Mouse (Mus musculus) lung, postnatal 36 days (tissue): ENCODE results near the gene Arhgap29.
A peak's percentile ranks its signal among the peaks of the same experiment; 100 is the strongest.

ENCODE experiments used
- DNase-seq: peaks from one replicate; pipeline ENCODE4 v3.0.0; 2022; ENCODE audit warnings: mixed read lengths

The Arhgap29 gene

DNA sequence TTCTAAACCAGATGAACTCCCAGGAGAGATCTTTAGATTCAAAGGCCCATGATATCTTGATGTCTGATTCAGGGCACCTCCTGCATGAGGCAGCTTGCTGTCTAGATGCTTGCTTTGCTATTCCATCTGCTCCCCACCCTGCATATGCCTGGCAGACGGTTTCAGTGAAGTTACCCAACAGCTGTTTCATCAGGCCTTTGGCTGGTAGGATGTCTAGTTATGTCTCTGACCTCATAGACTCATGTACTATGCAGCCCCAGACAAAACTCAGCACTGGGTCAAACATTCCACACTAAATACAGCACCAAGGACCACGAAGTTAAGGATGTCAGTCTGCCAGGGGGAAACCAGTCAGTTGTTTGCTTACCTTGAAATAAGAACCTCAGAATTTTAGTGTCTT, 6.4 kb upstream of the Arhgap29 start:
- no peak for DNase-seq

DNA sequence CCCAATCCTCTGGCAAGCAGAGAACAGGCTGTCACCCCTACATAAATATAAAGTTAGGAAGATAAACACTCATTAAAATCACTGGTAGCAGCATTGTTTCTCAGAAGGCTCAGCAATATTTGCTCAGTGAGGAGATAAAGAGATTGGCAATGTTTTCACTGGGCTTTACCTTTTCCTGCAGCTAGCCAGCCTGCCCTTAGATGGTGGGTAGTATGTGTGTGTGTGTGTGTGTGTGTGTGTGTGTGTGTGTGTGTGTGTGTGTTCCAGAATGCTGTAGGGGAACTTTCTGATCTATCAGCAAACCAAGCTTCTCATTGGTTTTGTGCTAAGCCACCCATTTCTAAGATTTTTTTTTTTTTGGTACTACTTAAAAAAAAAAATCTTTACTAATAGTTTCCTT, 5.6 kb upstream of the Arhgap29 start:
- DNase-seq = no peak

DNA sequence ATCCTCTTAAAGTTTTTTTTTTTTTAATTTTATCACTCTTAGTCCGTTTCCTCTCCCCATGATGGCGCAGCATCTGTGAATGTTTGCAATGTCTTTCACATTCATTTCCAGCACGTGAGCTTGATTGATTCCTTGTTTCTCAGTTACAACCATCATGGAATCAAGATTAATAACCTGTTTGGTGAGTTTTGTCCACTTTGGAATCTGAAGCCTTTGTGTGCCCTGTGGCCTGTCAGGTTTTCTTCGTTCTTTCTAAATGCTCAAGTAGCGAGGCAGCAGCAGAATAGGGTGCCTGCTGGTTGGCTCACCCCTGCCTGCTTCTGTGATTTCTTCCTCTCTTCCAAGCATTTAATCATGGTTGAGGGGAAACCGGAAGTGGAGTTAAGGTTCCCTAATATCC, 2.2 kb upstream of the Arhgap29 start:
- DNase-seq = peak; percentile 47

DNA sequence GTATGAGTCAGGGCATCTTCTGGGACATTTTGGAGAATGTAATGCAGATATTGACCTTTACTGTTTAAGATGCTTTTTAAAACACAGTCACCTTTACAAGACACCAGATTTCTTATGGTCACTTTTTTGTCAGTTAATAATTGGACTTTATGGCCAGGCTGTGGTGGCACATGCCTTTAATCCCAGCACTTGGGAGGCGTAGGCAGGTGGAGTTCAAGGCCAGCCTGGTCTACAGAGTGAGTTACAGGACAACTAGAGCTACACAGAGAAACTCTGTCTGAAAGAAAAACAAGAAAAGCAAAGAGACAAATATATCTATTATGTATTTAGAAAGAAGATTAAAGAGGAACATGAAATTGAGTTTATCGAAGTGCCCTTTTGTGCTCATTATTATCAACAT, 1.2 kb upstream of the Arhgap29 start:
- no peak for DNase-seq

DNA sequence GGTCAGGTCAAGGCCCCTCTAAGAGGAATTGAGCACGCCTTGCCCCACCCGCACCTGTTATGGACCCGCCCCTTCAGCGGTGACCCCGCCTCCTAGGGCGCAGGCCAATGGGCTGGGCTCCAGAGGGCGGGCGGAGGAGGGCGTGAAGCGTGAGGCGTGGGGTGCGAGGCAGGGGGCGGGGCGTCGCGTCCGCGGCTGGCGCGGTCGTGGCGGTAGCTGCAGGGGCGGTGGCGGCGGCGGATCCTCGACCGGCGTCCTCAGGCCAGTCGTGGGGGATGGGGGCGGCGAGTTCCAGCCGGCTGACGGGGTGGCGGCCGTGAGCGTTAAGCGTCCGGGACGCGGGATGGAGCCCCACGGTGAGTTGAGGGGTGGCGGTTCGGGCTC, 700 bp downstream of the Arhgap29 start:
- peak; percentile 94 for DNase-seq

DNA sequence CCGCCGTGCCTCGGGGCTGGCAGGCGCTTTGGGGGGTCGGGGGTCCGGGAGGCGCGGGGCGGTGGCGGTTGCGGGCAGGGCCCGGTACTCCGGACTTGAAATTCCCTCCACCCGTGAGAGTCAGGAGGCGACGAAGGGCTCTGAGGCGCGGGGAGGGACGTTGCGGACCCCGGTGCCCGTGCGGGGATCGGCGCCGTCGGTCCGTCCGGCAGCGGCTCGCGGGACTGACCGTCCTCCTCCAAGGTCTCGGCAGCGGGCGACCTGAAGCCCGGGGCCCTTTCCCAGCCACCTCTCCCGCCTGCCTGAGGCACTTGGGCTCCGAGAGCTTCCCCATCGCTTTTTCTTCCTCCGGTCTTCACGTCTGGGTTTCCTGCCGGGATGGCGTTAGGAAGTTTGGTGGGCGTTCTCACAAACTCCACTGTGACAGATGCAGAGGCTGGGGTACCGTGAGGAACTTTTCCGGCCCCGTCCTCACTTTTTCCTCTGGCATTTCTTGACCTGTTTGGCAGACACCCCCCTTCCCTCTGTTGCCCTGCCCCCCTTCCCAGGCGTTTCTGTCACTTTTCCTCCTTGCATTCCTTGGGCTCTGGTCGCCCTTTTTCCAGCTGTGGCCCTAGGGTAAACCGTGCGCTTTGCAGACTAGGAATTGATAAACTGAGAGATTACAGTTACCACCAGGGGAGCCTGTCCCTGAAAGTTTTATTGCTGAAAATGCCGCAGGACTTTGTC, 1.3 kb downstream of the Arhgap29 start:
- peak; percentile 50 for DNase-seq

DNA sequence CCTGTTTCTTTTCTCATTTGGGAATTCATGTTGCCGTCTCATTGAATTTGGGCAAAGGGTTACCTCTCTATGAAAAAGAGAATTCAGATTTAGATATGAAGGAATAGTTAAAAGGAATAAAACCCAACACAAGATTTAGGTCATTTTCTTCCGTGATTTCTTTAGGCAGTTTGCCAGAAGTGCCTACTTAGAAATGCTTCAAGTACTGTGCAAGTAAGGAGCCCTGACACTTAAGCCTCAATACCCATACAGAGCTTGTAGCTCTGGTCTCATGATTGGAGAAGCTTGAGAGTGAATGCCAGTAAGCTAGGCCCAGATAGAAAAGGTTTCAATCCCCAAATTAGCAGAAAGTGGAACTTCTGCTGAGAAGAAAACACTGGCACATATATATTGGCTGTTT, 2.1 kb downstream of the Arhgap29 start:
- peak; percentile 77 for DNase-seq

DNA sequence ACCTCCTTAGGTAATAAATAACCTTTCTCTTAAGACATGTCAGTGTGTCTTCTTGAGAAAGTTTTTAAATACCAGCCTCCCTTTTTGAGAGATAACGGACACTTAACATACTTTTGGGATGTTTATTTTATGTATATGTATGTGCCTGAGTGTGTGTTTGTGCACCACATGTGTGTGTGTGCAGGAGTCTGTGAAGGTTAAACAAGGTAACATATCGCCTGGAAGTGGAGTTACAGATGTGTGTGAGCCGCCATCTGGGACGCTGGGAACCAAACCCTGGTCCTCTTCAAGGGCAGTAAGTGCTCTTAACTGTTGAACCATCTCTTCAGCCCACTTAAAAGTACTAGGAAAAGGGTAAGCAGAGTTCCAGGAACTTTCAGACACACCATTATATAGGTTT, 3.2 kb downstream of the Arhgap29 start:
- no peak for DNase-seq

DNA sequence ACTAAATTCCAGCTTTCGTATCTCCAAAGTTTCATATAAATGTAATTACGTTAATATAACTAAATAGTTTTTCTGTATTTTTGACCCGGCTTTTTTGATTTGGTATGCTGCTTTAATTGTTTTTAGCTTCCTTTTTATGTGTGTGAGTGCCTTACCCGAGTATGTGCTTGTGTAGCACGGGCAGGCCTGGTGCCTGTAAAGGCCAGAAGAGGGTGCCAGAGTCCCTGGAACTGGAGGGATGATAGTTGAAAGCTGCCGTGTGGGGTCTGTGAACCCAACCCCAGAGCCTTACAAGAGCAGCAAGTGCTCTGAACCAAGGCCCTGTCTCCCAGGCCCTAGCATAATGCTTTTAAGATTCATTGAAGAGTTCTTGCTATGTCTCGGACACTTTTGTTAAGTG, 4.4 kb downstream of the Arhgap29 start:
- no peak for DNase-seq

DNA sequence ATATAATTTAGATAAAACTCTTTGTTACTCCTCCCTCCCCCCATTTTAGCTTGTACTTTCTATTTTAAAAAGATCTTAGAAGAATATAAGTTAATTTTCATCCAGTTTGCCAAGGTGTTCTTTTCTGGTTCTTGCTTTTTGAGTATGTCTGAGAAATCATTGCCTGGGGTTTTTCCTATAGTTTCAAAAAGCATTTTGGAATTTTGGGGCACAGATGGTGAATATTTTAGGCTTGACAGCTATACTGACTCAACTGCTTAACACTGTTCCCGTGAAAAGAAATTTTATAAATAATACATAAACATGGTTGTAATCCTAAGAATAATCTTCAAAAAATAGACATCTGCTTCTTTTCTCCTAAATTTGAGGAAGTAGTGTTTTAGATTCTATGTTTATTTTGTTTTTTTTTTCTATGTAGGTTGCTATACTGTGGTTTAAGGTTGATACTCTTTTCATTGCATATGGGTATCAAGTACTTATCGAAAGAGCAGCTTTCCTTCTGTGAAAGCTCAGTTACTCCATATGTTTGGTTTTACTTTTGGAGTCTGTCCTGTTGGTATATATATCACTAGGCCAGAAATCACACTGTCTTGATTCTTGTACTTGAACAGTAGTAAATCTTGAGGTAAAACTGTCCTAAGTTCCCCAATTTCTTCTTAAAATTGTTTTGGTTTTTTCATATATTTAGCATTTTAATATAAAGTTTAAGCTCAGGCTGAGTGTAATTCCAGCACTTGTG, 5.4 kb downstream of the Arhgap29 start:
- DNase-seq = no peak

DNA sequence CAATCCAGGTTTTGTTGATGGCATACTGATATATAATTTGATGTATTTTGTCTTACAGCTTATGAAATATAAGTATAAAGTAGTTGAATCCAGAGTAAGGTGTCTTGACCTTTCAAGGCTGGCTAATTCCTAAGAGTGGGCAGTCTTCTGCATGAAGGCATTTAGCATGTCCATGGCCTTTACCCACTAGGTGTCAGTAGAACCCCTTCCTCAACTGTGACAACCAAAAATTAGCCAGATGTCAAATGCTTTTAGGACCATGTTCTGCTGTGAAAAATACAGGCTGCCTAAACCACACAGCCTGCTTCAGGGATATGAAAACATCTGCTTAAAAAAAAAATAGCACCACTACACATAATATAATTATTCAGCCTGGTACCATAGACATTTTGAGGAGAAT, 11.8 kb downstream of the Arhgap29 start:
- peak; percentile 80 for DNase-seq

DNA sequence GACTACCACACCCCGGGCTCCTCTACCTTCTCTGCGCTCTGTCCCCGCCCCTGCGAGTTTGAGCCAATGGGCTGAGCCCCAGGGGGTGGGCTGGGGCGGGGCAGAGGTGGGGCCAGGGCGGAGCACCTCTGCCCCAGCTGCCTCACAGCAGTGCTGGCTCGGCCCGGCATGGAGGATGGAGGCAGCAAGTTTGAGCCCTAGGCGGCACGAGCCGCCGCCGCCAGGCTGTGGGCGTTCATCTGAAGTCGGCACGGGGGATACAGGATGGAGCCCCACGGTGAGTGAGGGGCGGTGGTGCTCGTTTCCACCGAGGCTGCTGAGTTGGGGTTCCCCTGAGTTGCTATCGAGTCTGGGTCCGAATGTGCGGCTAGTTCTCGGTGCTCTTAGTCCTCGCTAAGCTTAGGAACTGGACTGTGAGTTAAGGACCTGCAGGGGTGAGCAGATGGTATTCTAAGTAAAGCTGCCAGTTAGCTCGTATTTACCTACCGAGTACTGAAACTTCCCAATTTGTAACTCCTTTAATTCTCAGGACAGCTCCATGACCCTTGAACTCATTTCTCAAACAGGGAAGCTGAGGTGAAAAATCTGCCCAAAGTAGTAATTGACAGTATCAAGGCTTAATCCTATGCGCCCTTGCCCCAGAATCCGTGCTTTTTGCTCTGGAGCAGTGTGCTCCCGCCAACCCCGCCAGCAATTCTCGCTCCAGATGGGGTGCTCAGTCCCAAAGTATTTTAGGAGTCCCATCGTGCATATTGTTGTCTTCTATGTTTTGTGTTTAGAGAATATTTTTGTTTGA, 15.5 kb downstream of the Arhgap29 start:
- peak; percentile 95 for DNase-seq

DNA sequence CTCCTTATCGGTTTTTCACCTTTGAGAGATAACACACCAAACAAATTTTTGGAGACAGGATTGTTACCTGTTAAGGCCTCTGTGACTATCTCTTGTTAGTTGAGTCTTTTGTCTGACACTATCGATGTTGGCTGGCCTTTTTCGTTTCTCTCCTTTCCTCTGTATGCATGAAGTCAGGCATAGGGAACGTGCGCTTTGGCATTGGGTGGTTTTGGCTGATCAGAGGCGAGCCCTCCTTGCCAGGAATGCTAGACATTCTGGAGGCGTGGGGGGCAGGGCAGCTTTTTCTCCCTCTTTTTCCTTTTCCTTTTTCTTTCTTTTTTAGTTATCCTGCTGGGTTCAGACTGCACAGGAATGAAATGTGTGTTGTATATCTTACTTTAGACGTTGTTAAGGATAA, 16.3 kb downstream of the Arhgap29 start:
- DNase-seq = peak; percentile 80

DNA sequence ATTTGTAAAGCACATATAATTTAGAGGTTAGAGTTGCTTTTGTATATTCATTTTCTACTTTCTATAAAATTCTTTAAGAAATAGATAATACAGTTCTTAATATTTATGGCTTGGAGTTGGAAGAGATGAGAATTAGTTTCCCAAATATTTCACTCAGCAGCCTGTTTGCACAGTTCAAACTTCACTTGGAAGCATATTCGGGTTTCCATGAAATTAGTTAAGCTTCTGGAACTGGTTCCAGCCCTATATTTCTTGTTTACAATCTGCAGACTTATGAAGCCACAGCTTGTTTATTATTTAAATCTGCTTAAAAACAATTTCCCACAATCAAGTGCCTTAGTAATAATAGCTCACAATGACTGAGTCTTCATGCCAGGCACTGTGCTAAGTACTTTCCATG, 17.1 kb downstream of the Arhgap29 start:
- DNase-seq = no peak

DNA sequence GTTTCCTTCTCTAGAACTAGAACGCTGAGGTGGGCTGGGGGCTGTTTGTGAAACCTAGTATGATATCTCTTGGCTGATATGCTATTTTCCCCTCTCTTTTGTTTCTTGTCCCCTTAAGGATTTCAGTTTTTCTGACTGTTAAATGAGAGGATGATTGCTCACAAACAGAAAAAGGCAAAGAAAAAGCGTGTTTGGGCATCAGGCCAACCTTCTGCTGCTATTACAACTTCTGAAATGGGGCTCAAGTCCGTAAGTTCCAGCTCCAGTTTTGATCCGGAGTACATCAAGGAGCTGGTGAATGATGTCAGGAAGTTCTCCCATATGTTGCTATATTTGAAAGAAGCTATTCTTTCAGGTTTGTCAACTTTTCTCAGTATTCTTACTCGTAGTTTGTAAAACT, 21.4 kb downstream of the Arhgap29 start:
- peak; percentile 49 for DNase-seq

DNA sequence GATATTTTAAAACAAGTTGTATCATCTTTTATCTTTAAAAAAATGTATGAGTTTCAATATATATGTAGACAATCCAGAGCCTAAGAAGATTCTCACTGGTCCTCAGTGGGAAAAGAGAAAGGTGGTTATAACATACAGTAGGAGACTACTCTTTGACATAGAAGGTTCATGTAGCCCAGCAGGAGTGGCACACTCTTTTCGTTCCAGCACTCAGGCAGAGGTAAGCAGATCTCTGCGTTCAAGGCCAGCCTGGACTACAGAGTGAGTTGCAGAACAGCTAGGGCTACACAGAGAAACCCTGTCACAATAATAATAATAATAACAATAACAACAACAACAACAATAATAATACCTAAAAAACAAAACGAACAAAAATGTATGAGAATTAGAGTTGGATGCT, 23.0 kb downstream of the Arhgap29 start:
- DNase-seq = no peak

DNA sequence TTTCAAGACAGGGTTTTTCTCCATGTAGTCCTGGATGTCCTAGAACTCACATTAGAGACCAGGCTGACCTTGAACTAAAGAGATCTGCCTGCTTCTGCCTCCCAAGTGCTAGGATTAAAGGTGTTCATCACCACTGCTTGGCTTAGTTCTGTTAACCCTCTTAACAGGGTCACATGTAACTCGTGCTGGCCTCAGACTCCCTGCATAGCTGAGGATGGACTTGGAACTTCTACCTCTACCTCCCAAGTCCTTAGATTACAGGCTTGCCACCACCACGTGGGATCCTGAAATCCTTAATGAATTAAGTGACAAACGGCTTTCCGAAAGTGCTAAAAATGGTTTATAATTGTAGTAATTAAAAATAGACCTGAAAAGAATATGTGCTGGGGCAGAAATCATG, 29.0 kb downstream of the Arhgap29 start:
- DNase-seq = no peak

DNA sequence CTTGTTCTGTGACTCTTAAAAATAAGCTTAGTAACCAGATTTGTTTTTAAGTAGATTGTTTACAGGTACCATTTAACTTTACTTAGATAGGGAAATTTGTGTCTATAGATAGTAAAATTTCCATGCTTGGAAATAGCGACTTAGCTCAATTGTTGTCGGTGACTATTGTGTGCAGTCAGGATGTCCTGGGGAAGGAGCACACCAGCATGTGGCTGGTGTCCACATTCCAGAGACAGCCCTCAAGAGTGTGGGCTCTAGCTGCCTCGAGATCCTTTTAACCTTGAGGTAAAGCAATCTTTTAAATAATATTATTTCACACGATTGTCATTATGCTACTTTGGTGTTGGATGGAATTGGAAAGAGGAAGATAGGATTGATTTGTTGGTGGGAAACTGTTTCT, 30.1 kb downstream of the Arhgap29 start:
- peak; percentile 38 for DNase-seq

DNA sequence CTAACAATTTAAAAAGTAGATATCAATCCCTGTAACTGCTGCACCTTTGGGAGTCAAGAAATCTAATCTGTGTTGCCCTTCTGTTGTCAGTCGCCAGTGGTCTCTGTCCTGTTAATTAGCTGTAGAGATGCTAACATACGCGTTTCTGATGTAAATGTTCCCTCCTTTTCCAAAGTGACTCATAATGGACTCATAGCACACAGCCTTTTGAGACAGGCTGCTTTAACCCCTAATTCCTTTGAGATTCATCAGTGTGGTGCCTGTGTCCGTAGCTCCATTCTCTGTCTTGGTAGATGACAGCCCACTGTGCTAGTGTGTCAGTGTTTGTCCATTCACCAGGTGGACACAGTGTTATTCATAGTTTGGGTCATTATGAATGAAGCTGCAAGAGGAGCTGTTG, 42.8 kb downstream of the Arhgap29 start:
- no peak for DNase-seq

DNA sequence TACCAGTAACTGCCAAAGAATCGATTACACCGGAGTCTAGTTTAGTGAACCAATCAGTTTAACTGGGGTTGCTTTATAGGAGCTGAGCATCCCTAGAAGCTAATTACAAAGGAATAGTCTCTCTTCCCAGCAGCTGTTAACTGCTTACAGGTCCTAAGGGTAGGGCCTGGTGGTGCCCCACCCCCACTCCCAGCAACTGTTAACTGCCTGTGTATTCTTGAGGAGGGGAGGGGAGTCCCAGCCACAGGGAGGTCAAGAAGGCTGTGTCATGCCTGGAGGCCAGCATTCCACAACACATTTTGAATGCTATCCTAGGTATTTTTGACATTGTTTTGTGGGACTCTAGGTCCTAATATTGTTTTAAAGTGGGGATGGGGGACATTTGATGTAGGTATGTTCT, 47.6 kb downstream of the Arhgap29 start:
- no peak for DNase-seq

DNA sequence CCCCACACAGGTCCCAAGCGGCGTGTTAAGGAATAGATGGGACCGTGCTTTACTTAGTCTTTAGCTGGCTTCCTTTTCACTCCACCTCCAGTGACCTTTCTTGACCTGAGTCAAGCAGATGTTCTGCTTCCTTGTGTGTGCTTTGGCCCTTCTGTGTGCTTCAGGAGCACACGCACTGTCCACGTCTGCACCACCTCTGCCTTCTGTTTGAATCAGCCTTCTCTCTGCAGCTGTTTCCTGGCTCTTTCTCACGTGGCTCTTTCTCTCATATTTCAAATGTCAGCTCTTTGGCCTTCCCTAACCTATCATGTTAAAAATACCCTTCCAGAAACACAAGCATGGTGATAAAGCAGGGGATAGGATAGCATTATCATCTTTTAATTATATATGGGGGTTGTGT, 49.2 kb downstream of the Arhgap29 start:
- DNase-seq = no peak

DNA sequence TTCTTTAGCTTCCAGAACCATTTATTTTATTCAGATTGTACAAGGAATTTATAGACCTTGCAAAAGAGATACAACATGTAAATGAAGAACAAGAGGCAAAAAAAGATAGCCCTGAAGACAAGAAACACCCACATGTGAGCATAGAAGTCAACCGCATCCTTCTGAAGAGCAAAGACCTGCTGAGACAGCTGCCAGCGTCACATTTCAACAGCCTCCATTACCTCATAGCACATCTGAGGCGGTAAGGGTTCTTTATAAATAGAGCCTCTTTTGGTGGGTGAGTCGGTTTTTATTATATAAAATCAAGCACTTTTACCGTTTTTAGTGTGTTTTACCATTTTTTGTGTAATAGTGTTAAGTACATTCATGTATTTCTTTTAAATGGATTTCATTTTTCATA, 57.5 kb downstream of the Arhgap29 start:
- no peak for DNase-seq

DNA sequence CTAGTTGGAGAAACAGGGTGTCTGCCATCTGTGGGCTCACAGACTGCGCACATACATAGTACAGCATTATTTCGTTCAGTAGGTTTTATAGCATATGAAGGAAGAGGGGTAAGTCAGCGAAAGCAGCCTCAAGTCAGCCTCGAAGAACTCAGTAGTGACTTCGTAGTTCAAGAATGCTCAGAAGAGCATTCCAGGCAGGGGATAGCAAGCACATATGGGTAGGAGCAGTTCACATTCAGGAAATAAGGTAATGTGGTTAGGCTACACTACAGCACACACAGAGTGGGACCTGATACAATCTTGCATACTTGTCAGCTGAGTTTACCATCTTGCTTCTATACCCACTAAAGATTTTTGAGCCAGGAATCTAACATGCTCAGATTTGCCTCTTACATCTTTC, 58.0 kb downstream of the Arhgap29 start:
- no peak for DNase-seq

DNA sequence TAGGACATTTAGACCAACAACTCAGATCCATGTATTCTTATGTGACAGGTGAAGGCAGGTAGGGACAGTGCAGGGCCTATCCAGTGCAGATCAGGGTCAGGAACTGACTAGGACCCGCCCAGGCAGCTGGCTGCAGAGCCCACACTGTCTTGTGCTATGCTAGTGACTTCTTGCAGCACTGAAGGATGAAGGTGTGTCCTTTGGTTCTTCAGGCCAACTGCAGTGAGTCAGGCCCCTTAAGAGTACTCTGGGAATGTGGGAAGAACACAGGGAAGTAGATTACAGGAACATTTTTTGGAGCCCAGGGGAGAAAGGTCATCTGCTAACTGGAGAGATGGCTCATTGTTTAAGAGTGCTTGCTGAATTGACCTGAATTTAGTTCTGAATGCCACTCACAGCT, 60.1 kb downstream of the Arhgap29 start:
- peak; percentile 55 for DNase-seq
